Mouse (Mus musculus) monocyte, adult 5-6 weeks (primary cell): ENCODE results near the gene Krtap10-4. TPM values are rescaled to one million over a fixed set of nuclear protein-coding genes. Genes with fewer than 3 reads are reported as not detected.

Experiments
- ATAC-seq: fragments of 153-309, 156-312 bp; replicated peaks from 2 replicates; pipeline ENCODE4 v1.8.0; 2017; ENCODE audit warnings: mild to moderate bottlenecking; ENCODE audit not compliant: low TSS enrichment, insufficient number of reproducible peaks, severe bottlenecking, poor library complexity, low FRiP score
- total RNA-seq: library from RNA; stranded (forward); fragments of 200-1000, 200-491, 200-594 nt; gene quantifications from 3 replicates; pipeline ENCODE4 v1.2.3, GENCODE M21; 2017

Krtap10-4 gene
- not detected in 3 replicates for total RNA-seq

GRCm38 (mm10) chr10:77826951-77827350 lies at the start of gene Krtap10-4:
Gene Krtap10-4 (minus strand): TSS chr10:77827095.
- no peak for ATAC-seq

- ATAC-seq: no peak
Measured at GRCm38 (mm10) chr10:77869651-77870050, 42.8 kb upstream of the Krtap10-4 start.

GRCm38 (mm10) chr10:77867546-77867945 lies 40.7 kb upstream of the Krtap10-4 start:
- no peak for ATAC-seq

- no peak for ATAC-seq
Measured at GRCm38 (mm10) chr10:77864762-77865143, 37.9 kb upstream of the Krtap10-4 start.

GRCm38 (mm10) chr10:77864067-77864761 lies 37.3 kb upstream of the Krtap10-4 start:
- peak; percentile 64 for ATAC-seq

GRCm38 (mm10) chr10:77861675-77862074 lies 34.8 kb upstream of the Krtap10-4 start, which contains the start of gene Gm3285:
Gene Gm3285 (plus strand): TSS chr10:77861975.
- ATAC-seq: no peak

- no peak for ATAC-seq
Measured at GRCm38 (mm10) chr10:77852559-77852958, 25.7 kb upstream of the Krtap10-4 start, which contains the start of gene Gm10318. Gene Gm10318 (plus strand): TSS chr10:77852859.

GRCm38 (mm10) chr10:77847538-77847937 lies 20.6 kb upstream of the Krtap10-4 start:
- ATAC-seq: no peak

GRCm38 (mm10) chr10:77846961-77847360 lies 20.1 kb upstream of the Krtap10-4 start:
- ATAC-seq: no peak

GRCm38 (mm10) chr10:77846503-77846902 lies 19.6 kb upstream of the Krtap10-4 start, which contains the start of gene Gm36176:
Gene Gm36176 (plus strand): TSS chr10:77846803.
- no peak for ATAC-seq

- no peak for ATAC-seq
Measured at GRCm38 (mm10) chr10:77839006-77839405, 12.1 kb upstream of the Krtap10-4 start.

GRCm38 (mm10) chr10:77835647-77836046 lies 8.8 kb upstream of the Krtap10-4 start, which contains the start of gene Krtap10-10:
Gene Krtap10-10 (plus strand): TSS chr10:77835947.
- ATAC-seq: no peak

- ATAC-seq: no peak
Measured at GRCm38 (mm10) chr10:77819203-77819602, 7.7 kb downstream of the Krtap10-4 start.

- ATAC-seq: 0 out of 2 replicates have a peak, but pooled peaks have one; percentile 22
Measured at GRCm38 (mm10) chr10:77818523-77818922, 8.4 kb downstream of the Krtap10-4 start.

GRCm38 (mm10) chr10:77815514-77815913 lies 11.4 kb downstream of the Krtap10-4 start:
- no peak for ATAC-seq

GRCm38 (mm10) chr10:77814382-77814781 lies 12.5 kb downstream of the Krtap10-4 start, which contains the start of gene Gm2696:
Gene Gm2696 (plus strand): TSS chr10:77814682.
- ATAC-seq: no peak

GRCm38 (mm10) chr10:77811743-77812142 lies 15.2 kb downstream of the Krtap10-4 start, which contains the start of gene Gm9507:
Gene Gm9507 (minus strand): TSS chr10:77811843.
- ATAC-seq: no peak

GRCm38 (mm10) chr10:77804095-77804494 lies 22.8 kb downstream of the Krtap10-4 start:
- no peak for ATAC-seq

GRCm38 (mm10) chr10:77798921-77799508 lies 27.9 kb downstream of the Krtap10-4 start, which contains the start of gene Gm19668:
Gene Gm19668 (minus strand): TSS chr10:77799133.
- no peak for ATAC-seq
